Mouse (Mus musculus) megakaryocyte, embryonic 14.5 days (primary cell): ENCODE measurements around the gene Nelfa. TPM values are rescaled to one million over a fixed set of nuclear protein-coding genes. Genes with fewer than 3 reads are reported as not detected.
"Not testable (repeated sequence)": the region's sequence is repeated elsewhere in the genome, so short reads cannot be mapped to it uniquely, and the experiment has no call there.

Experiments used
- H3K27me3 ChIP-seq: replicated peaks from 2 replicates; pipeline ENCODE3; 2012; ENCODE audit warnings: inconsistent platforms
- H3K36me3 ChIP-seq: replicated peaks from 2 replicates; pipeline ENCODE3; 2012; ENCODE audit warnings: low read length, inconsistent platforms, mixed read lengths
- H3K4me1 ChIP-seq: 2 replicates; pipeline ENCODE4 v1.6.1; 2012; ENCODE audit warnings: inconsistent platforms
- H3K4me3 ChIP-seq: replicated peaks from 2 replicates; pipeline ENCODE3; 2012; ENCODE audit warnings: moderate library complexity, mild to moderate bottlenecking, inconsistent platforms
- H3K9me3 ChIP-seq: 2 replicates; pipeline ENCODE4 v1.6.1; 2012; ENCODE audit warnings: inconsistent platforms
- FLI1 ChIP-seq: IDR thresholded peaks from 2 replicates; pipeline ENCODE4 v1.6.1; 2012; ENCODE audit warnings: low read length, inconsistent platforms, mixed read lengths
- GATA1 ChIP-seq: IDR thresholded peaks from 3 replicates; pipeline ENCODE4 v1.6.1; 2012; ENCODE audit warnings: mixed read lengths, low read length, inconsistent platforms, borderline replicate concordance
- polyA plus RNA-seq: library from polyadenylated mRNA; stranded (reverse); fragments of >175 nt; gene quantifications from 2 replicates; pipeline ENCODE4 v1.2.3, GENCODE M21; 2012; ENCODE audit warnings: low replicate concordance; ENCODE audit not compliant: insufficient read depth

Nelfa gene
- polyA plus RNA-seq, 1 experiment, result 21.9 TPM

- TF ChIP-seq GATA1 (peak; percentile 80; the same call in 1 of the 3 replicates), FLI1 (no peak; the same call in 1 of the 2 replicates)
- peaks cover 49% of the 10 kb centered on the region for H3K4me1 ChIP-seq
- no peaks in the 10 kb centered on the region for H3K9me3 ChIP-seq
- H3K27me3 ChIP-seq, result no peaks in the 10 kb centered on the region
- peak overlapping the region; percentile 66 for H3K4me3 ChIP-seq
- H3K36me3 ChIP-seq, result peaks cover 79% of the 10 kb centered on the region
Measured at GRCm38 (mm10) chr5:33920924-33921323, 15.3 kb downstream of the Nelfa start.

DNA sequence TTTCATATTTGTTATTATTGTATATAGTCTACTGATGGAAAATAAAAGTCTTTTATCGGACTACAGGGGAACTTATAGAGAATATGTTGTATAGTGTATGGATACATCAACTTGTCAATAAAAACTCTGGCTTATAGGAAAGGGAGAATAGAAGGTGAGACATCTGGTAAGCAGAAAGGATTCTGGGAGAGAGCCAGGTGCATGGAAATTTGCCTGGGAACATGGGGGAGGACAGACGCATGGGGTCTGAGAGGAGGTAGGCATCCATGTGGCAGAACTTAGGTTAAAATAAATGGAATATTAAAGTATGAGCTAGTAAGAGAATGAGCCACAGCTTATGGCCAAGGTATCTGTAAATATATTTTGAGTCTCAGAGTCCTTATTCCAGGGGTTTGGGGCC, 16.2 kb downstream of the Nelfa start:
- Histone ChIP-seq H3K27me3 (no peaks in the 10 kb centered on the region), H3K36me3 (peaks cover 86% of the 10 kb centered on the region)
- no peak for TF ChIP-seq FLI1
- no peak for TF ChIP-seq GATA1

GRCm38 (mm10) chr5:33919466-33919865, 16.7 kb downstream of the Nelfa start:
- Histone ChIP-seq H3K27me3 (no peaks in the 10 kb centered on the region), H3K9me3 (0 out of 2 replicates have a peak, but pooled peaks cover 5% of the 10 kb centered on the region), H3K4me3 (no peak overlapping the region), H3K4me1 (peaks cover 49% of the 10 kb centered on the region), H3K36me3 (peaks cover 88% of the 10 kb centered on the region)
- TF ChIP-seq GATA1 (no peak), FLI1 (no peak)

More for the DNA sequence above, 16.2 kb downstream of the Nelfa start:
- peaks cover 49% of the 10 kb centered on the region for H3K4me1 ChIP-seq
- H3K9me3 ChIP-seq, result 0 out of 2 replicates have a peak, but pooled peaks cover 5% of the 10 kb centered on the region
- no peak overlapping the region for H3K4me3 ChIP-seq

GRCm38 (mm10) chr5:33916616-33917015, 19.6 kb downstream of the Nelfa start:
- H3K4me3 ChIP-seq, H3K27me3 ChIP-seq, H3K9me3 ChIP-seq: not testable (repeated sequence)
- peaks cover 26% of the 10 kb centered on the region for H3K4me1 ChIP-seq
- H3K36me3 ChIP-seq, result peaks cover 78% of the 10 kb centered on the region

DNA sequence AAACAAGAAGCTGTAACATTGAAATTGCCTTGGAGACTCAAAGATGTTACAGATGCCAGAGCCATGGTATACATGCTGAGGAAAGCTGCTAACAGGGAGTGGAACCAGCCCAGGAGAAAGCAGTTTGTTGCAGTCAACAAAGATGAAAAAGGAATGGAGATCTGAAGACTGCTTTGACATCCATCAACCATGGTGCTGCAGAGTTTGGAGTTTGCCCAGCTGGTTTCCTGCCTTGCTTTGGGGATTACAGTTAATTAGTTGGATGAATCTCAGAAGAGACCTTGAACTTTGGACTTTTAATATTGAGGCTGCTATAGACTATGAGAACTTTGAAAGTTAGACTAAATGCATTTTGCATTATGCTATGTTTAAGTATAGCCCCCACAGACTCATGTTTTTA, 21.2 kb downstream of the Nelfa start:
- not testable (repeated sequence) for H3K4me3 ChIP-seq, H3K9me3 ChIP-seq, H3K27me3 ChIP-seq
- peaks cover 11% of the 10 kb centered on the region; the same call in 1 of the 2 replicates for H3K4me1 ChIP-seq
- peaks cover 63% of the 10 kb centered on the region for H3K36me3 ChIP-seq

GRCm38 (mm10) chr5:33903176-33903575, 33.0 kb downstream of the Nelfa start:
- TF ChIP-seq GATA1 (no peak), FLI1 (no peak)
- Histone ChIP-seq H3K9me3 (no peaks in the 10 kb centered on the region), H3K4me3 (no peak overlapping the region), H3K27me3 (no peaks in the 10 kb centered on the region), H3K36me3 (peaks cover 58% of the 10 kb centered on the region), H3K4me1 (no peaks in the 10 kb centered on the region)

- Histone ChIP-seq H3K4me1 (no peaks in the 10 kb centered on the region), H3K27me3 (no peaks in the 10 kb centered on the region), H3K4me3 (no peak overlapping the region), H3K36me3 (peaks cover 62% of the 10 kb centered on the region), H3K9me3 (no peaks in the 10 kb centered on the region)
- no peak for TF ChIP-seq FLI1
- no peak for TF ChIP-seq GATA1
Measured at GRCm38 (mm10) chr5:33902696-33903095, 33.5 kb downstream of the Nelfa start.

DNA sequence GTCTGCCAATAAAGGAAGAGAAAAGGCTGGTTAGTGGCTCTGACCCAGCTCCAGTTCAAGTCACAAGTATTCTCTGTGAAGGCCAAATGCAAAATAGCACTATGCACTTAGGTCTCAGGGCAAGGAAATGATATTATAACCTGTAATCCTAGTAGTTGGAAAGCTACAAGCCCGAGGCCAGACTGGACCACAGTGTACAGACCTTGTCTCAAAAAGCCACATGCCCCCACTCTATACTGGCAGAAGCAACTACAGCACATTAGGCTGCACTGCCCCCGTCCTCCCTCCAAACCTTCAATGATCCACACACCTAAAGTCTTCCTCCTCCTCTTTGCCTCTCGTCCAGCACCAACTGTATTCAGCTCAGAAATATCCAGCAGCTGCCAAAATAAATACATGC, 34.9 kb downstream of the Nelfa start:
- TF ChIP-seq GATA1 (no peak), FLI1 (no peak)
- H3K4me3 ChIP-seq, result no peak overlapping the region
- H3K4me1 ChIP-seq, result no peaks in the 10 kb centered on the region
- H3K27me3 ChIP-seq, result no peaks in the 10 kb centered on the region
- no peaks in the 10 kb centered on the region for H3K9me3 ChIP-seq
- H3K36me3 ChIP-seq, result peaks cover 77% of the 10 kb centered on the region

DNA sequence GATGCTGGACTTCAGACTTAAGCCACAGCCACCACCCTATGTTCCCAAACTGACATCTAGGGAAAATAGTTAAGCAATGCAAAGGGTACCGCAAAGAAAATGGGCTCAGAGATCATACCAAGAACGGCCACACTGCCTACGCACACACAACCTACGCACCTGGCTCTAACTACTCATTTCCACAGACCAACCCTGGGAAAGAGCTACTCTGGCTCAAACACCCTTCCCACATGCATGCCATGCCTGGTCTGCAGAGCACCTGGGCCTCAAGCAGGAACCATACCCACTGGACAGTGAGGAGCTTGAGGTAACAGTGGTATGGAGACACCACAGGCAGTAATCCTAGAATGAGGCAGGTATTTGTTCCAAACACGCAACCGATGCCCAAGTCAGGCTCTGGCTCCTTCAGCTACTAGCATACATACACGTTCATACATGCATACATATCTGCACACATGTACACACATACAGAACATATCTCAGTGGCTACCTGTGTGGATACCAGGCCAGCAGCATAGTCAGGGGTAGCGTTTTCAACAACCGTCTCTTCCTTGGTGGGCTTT, 35.4 kb downstream of the Nelfa start:
- Histone ChIP-seq H3K27me3 (no peaks in the 10 kb centered on the region), H3K36me3 (peaks cover 81% of the 10 kb centered on the region)

GRCm38 (mm10) chr5:33900101-33900500, 36.1 kb downstream of the Nelfa start:
- Histone ChIP-seq H3K36me3 (peaks cover 88% of the 10 kb centered on the region), H3K9me3 (no peaks in the 10 kb centered on the region), H3K4me1 (peaks cover 2% of the 10 kb centered on the region; the same call in 1 of the 2 replicates), H3K4me3 (no peak overlapping the region), H3K27me3 (no peaks in the 10 kb centered on the region)
- no peak for TF ChIP-seq GATA1

More for the DNA sequence above, 35.4 kb downstream of the Nelfa start:
- Histone ChIP-seq H3K4me1 (no peaks in the 10 kb centered on the region), H3K4me3 (no peak overlapping the region), H3K9me3 (no peaks in the 10 kb centered on the region)
- no peak for TF ChIP-seq FLI1
- TF ChIP-seq GATA1, result no peak

DNA sequence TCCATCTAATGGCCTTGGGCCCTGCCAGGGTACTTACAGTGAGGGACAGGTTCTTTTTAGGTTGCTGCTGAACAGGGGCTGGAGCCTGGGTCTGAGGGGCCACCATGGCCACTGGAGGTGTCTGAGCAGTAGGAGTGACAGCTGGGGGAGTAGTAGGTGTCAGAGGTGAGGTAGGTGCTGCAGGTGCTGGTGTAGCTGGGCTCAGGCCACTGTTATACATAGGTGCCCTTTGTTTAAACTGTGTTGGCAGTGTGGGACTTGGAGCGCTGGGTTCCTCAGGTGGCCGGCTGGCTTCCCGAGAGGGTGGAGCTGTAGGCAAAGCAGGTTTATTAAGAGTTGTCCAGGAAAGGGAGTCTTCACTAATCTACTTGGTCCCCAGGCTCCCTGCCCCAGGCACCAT, 37.0 kb downstream of the Nelfa start:
- no peak overlapping the region for H3K4me3 ChIP-seq
- H3K36me3 ChIP-seq, result peaks cover 97% of the 10 kb centered on the region
- H3K4me1 ChIP-seq, result peaks cover 3% of the 10 kb centered on the region; the same call in 1 of the 2 replicates
- H3K27me3 ChIP-seq, result no peaks in the 10 kb centered on the region
- no peaks in the 10 kb centered on the region for H3K9me3 ChIP-seq
- TF ChIP-seq FLI1 (no peak), GATA1 (no peak)
